Comparison of ENCODE assay signal across 15 mouse cellular contexts in the genomic region with DNA sequence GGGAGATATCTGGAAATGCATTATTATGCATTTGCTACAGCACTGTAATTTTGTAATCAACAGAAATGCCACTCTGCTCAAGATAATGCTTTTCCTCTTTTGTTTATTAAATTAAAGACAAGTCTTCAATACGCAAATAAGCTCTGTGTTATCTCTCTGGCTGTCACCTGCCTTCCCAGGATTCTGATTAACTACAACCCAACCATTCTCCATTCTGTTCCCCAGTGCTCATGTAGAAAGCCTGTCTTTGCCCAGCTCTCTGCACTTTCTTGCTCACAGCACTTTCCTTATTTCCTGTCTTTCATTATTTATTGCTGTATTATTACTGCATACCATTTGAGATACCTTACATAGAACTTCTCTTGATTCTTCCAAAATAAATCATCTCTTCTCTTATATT.
"Had no signal": no experiment of that assay in that cellular context is flagged by ENCODE, and none has a peak within 500 bp of the region (broad histone marks: within the 10 kb centered on the region; RNA-seq: fewer than 3 reads in every experiment).

No protein-coding gene starts in this region.

- H3K27me3 ChIP-seq: neural tube, embryonic 15.5 days; stomach, embryonic 15.5 days had no signal

- H3K9ac ChIP-seq: neural tube, embryonic 15.5 days; stomach, embryonic 15.5 days had no signal

- H3K4me2 ChIP-seq: neural tube, embryonic 15.5 days; stomach, embryonic 15.5 days had no signal

- H3K4me3 ChIP-seq: neural tube, embryonic 15.5 days; stomach, embryonic 15.5 days had no signal

- DNase-seq: retina, postnatal 1 day; right cerebral cortex, adult 18-20 months; right cerebral cortex, postnatal 14 days; right cerebral cortex, postnatal 25 days; right cerebral cortex, postnatal 4 days; spleen, adult 18-20 months; thymus, adult 18-20 months; thymus, adult 2 months; thymus, postnatal 14 days; thymus, postnatal 25 days; thymus, postnatal 36 days; thymus, postnatal 4 days had no signal

- H3K36me3 ChIP-seq: neural tube, embryonic 15.5 days; stomach, embryonic 15.5 days had no signal

- H3K27ac ChIP-seq: neural tube, embryonic 15.5 days; stomach, embryonic 15.5 days; stomach, postnatal 0 days had no signal

- H3K4me1 ChIP-seq: neural tube, embryonic 15.5 days; stomach, embryonic 15.5 days had no signal

- H3K9me3 ChIP-seq: neural tube, embryonic 15.5 days; stomach, embryonic 15.5 days had no signal
